Mouse (Mus musculus): ENCODE results near the gene Tmem256.

Tmem256 gene

DNA sequence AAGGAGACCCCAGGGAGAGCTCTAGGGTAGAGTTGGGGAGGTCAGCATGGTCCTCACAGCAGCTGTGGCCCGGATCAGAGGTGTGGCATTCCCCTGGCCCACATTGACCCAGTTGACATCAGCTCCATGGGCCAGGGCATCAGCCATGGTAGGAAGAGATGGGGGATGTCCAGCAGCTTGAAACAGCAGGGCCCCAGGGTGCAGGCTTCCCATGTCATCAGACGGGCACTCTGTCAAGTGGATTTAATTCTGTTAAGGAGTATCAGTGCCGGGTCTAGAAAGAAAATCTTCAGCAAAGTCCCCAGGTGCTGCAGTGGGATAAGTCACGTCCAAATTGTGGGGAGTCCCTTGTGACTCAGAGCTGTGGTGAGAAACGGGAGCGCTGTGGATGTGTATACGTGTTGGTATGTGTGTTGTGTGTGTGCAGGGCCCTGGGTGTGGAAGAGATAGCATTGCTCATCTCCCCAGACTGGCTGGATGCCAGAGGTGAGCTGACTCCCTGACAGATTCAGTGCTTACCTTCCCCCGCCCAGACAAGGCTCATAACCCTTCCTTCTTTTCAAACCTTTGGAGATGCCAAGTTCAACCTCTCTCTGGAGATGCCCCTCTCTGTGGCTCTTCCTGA is 45.3 kb downstream of the Tmem256 start:
- DNase-seq (ENCODE audit: low read depth): no peak

GRCm38 (mm10) chr11:69884240-69884639 is 45.9 kb downstream of the Tmem256 start:
- no peak for DNase-seq (ENCODE audit: low read depth)

DNA sequence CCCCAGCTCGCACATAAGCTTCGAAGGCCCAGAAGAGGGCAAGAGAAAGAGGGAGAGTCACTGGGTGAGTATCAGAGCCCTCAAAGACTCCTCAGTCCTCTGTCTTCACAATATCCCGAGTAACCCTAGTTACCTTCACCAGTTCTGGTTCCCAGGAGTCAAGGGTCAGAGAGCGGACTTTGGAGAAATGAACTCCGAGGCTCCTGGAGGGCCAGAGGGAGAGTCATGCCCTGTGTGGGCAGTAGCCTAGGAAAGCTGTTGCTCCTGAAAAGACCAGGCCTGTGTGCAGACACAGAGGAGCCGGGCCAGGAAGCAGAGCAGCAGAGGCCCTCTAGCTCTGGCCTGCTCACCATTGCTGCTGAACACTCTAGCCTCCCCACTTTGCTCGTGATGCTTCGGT is 46.3 kb downstream of the Tmem256 start:
- no peak for DNase-seq (ENCODE audit: low read depth)

- DNase-seq (ENCODE audit: low read depth): peak; percentile 32
Measured at GRCm38 (mm10) chr11:69886907-69887635, 48.8 kb downstream of the Tmem256 start.

All from induced T-regulatory cell, adult 2 months (primary cell).